Mouse (Mus musculus) thymus, adult 2 months (tissue): Measurements from ENCODE around the gene E130218I03Rik. TPM values are rescaled to one million over a fixed set of nuclear protein-coding genes. Genes with fewer than 3 reads are reported as not detected.
A peak's percentile ranks its signal among the peaks of the same experiment; 100 is the strongest.

Experiments
- DNase-seq: peaks from one replicate; pipeline ENCODE4 v3.0.0; 2021
- H3K27ac ChIP-seq: fragments of 200-500 bp; 2 replicates; pipeline ENCODE4 v1.5.1; 2012; ENCODE audit warnings: low read length, control low read depth; ENCODE audit not compliant: control insufficient read depth, insufficient read depth
- H3K27me3 ChIP-seq: fragments of 200-500 bp; 2 replicates; pipeline ENCODE4 v1.6.1; 2012; ENCODE audit warnings: mild to moderate bottlenecking, low read length, moderate library complexity, mixed read lengths; ENCODE audit not compliant: control insufficient read depth, insufficient read depth
- H3K36me3 ChIP-seq: fragments of 200-500 bp; 2 replicates; pipeline ENCODE4 v1.6.1; 2012; ENCODE audit warnings: mild to moderate bottlenecking, low read length, moderate library complexity; ENCODE audit not compliant: control insufficient read depth, insufficient read depth
- H3K4me1 ChIP-seq: fragments of 200-500 bp; replicated peaks from 2 replicates; pipeline ENCODE4 v1.6.1; 2012; ENCODE audit warnings: low read length; ENCODE audit not compliant: control insufficient read depth, insufficient read depth
- H3K4me3 ChIP-seq: fragments of 200-500 bp; 2 replicates; pipeline ENCODE4 v1.5.1; 2012; ENCODE audit warnings: mild to moderate bottlenecking, low read length, control low read depth, moderate library complexity; ENCODE audit not compliant: control insufficient read depth, insufficient read depth
- CTCF ChIP-seq: fragments of 200-500 bp; IDR thresholded peaks from 2 replicates; pipeline ENCODE4 v1.5.1; 2012; ENCODE audit warnings: mild to moderate bottlenecking, control low read depth, low read length, moderate library complexity, borderline replicate concordance; ENCODE audit not compliant: control insufficient read depth, poor library complexity, insufficient read depth; ENCODE audit errors: extremely low read depth
- POLR2A ChIP-seq: fragments of 200-500 bp; IDR thresholded peaks from 2 replicates; pipeline ENCODE4 v1.6.1; 2012; ENCODE audit warnings: mild to moderate bottlenecking, low read length, control low read depth, moderate library complexity; ENCODE audit not compliant: control insufficient read depth, poor library complexity, insufficient read depth; ENCODE audit errors: extremely low read depth
- WGBS: fragments of 180-500 bp; shearing (Covaris S2); methylation state at CpG from one replicate; pipeline ENCODE4 v1.1.7; 2018; 5-methylcytosine and 5-hydroxymethylcytosine counted together
- polyA plus RNA-seq: library from polyadenylated mRNA; depleted of rRNA; stranded (reverse); fragments of >200 nt; gene quantifications from 2 replicates; pipeline ENCODE4 v1.2.3, GENCODE M21; 2012; rRNA removed

E130218I03Rik gene
- polyA plus RNA-seq: not detected in 2 replicates

DNA sequence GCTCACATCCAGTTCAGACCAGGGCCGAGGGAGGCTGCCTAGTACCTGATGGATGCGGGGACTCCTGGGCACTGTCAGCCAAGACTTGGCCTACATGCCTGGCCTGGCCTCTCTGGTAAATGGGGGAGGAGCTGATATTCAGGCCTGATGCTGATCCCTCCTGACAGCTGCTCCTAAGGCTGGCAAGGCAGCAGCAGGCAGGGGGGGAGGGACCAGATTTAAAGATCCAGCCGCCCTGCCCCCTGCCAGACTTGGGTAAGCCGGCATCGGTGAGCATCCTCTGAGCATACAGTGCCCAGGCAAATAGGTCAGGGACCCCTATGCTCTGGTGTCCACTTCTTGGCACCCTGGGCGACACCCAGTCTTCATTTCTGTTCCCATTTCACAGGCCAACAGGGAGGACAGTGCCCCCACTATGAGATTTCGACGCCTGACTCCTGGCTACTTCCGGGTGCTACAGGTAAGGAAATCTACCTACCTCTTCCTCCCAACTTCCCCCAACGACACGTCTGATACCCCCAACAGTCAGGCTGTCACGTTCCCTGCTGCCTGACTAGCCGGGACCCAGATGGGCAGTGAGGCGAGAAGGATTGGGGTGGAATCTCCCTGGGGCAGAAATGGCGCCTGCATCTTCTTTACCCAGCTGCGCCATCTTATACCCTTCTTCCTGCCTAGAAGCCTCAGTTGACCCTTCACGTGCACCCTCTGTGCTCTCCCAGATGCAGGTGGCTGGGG, at the start of gene E130218I03Rik:
TSS of gene E130218I03Rik (plus strand) at position 147 of the 735 bp plus-strand sequence.
- 96% methylated on average over 17 of the region's 17 CpGs for WGBS
- H3K4me3 ChIP-seq: peak within 1 kb of the TSS; percentile 81; the same call in 1 of the 2 replicates
- TF ChIP-seq CTCF (no peak), POLR2A (no peak)
- peaks cover 10% of the 10 kb centered on the region for H3K4me1 ChIP-seq
- no peaks in the 10 kb centered on the region for H3K36me3 ChIP-seq
- DNase-seq: no peak
- H3K27me3 ChIP-seq: no peaks in the 10 kb centered on the region
- no peak within 1 kb of the TSS for H3K27ac ChIP-seq

DNA sequence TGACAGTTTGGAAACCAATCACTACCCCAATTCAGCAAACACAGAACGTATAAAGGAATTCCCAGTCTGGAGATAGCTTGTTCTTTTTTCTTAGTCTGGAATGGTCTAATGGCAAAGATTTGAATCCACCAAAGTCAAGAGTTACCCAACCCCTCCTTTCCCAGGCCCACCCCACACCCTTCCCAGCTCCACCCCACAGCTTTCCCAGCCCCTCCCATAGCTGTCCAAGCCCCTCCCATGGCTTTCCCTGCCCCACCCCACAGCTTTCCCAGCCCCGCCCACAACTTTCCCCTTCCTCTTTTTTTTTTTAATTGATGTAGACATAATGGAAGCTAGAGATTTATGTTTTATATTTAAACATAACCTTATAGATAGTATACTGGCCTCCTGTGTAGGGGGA, 44.1 kb upstream of the E130218I03Rik start:
- H3K4me1 ChIP-seq: no peaks in the 10 kb centered on the region
- no peaks in the 10 kb centered on the region for H3K27me3 ChIP-seq
- 91% methylated on average over 2 of the region's 2 CpGs for WGBS

DNA sequence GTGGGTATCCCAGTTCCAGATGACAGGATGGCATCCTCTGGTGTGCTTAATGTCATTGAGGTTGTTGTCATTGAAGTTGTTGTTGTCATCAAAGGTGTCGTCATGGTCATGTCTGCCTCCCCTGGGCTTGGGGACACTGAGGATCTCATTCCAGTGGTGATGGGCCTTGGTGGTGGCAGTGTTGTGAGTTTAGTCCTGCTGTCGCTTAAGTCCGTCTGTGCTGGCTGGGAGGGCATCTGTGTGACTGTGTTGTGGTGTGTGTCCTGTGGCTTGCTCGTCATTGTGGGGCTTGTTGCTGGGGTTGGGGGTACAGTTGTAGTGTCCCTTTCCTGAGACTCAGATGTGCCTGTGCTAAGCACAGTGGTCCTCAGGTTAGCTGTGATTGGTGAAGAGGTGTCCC, 40.6 kb upstream of the E130218I03Rik start, which contains the start of gene Gm7534:
TSS of gene Gm7534 (minus strand) at position 101 of the 400 bp plus-strand sequence.
- 96% methylated on average over 4 of the region's 4 CpGs for WGBS
- TF ChIP-seq CTCF (no peak), POLR2A (no peak)
- H3K4me1 ChIP-seq: peaks cover 5% of the 10 kb centered on the region
- H3K27ac ChIP-seq: no peak within 1 kb of the TSS
- H3K4me3 ChIP-seq: no peak within 1 kb of the TSS
- no peak for DNase-seq
- no peaks in the 10 kb centered on the region for H3K27me3 ChIP-seq
- no peaks in the 10 kb centered on the region for H3K36me3 ChIP-seq

More for the DNA sequence above, 44.1 kb upstream of the E130218I03Rik start:
- H3K36me3 ChIP-seq: no peaks in the 10 kb centered on the region
- H3K27ac ChIP-seq: no peak overlapping the region
- H3K4me3 ChIP-seq: no peak overlapping the region
- DNase-seq: no peak
- no peak for TF ChIP-seq POLR2A

DNA sequence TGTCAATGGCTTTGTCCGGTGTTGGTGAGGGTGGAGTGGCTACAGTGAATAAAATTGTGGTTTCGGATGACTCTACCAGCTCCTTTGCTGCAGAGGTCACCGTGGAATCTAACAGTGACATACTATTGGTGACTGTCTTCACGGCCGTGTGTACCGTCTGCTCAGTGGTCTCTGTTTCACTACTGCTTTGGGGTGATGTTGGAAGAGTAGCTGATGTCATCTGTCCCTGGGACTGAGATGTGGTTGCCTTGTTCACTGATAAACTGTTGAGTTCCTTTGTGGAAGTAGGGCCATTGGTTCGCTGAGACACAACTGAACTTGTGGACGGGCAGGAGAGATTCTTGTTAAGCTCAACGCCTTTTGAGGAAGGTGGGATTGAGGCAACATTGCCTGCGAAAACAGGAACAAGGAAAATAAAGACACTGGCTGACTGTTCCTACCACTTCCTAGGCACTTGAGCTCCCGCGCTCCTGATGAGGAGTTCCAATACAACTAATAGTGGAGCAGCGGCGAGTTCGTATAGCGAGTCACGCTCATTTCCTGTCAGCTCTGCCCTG, 40.0 kb upstream of the E130218I03Rik start:
- 77% methylated on average over 17 of the region's 17 CpGs for WGBS
- Histone ChIP-seq H3K36me3 (no peaks in the 10 kb centered on the region), H3K27ac (no peak overlapping the region), H3K4me1 (peaks cover 5% of the 10 kb centered on the region), H3K4me3 (no peak overlapping the region), H3K27me3 (no peaks in the 10 kb centered on the region)
- DNase-seq: no peak
- TF ChIP-seq CTCF: no peak
- TF ChIP-seq POLR2A: no peak

DNA sequence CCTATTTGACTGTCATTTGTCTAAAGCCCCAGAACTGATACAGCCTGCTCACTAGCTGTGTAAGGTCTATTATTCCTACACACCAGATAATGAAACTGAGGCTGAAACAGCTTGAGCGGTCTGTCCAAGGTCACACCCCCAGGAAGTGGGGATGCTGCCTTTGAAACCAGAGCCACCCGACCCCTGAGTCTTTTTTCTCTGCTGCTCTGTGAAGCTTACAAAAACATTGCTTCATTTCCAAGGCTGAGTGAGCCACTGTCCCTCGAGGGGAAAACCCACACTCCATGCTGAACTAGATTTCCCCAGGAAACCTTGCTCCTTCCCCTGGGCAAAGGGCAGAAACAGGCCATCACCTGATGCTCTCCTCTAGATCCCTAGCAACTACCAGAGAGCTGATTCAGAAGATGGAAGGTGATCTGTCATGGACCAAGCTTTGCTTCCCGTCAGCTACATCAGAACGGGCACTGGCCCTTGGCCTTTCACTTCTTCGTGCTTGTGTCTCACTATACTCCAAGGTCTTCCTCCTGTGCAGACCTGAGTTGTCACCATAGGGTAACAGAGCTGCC, 36.9 kb upstream of the E130218I03Rik start:
- TF ChIP-seq POLR2A: no peak
- TF ChIP-seq CTCF: no peak
- peaks cover 5% of the 10 kb centered on the region for H3K4me1 ChIP-seq
- no peaks in the 10 kb centered on the region for H3K27me3 ChIP-seq
- WGBS: 49% methylated on average over 6 of the region's 6 CpGs
- no peak for DNase-seq
- H3K4me3 ChIP-seq: no peak overlapping the region
- H3K27ac ChIP-seq: no peak overlapping the region
- no peaks in the 10 kb centered on the region for H3K36me3 ChIP-seq

DNA sequence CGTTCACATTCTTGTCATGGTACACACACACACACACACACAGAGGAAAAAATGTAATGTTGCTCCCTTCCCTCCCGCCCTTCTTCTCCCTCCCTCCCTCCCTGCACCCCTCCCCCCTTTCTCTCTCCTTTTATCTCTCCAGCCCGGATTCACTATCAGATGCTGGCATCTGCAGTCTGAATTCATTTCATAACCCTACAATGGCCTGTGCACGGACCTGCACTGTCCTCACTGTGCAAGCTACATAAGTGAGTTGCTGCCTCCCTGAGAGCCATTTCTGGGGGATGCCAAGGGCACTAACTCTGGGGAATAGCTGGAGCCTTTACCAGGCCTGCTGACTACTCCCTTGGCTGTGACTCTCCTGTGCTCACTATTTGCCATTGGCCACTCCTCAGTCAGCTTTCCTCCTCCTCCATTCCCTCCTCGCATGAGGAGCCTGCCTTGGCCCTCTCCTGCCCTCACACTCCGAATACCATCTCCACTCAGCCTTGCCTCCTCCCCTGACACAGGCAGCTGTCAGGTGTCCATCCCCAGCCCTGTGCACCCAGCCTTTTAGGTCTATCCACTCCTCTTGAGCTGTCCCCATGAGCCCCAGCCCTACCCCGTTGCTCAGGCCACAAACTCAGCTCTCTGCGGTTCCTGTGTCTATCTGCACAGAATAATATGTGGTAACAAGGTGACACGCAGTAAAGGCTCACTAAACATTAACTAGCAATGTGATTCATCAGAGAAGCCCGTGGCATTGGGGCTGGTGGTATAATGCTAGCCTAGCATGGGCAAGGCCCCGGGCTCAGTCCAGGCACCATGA, 20.5 kb upstream of the E130218I03Rik start:
- Histone ChIP-seq H3K4me1 (no peaks in the 10 kb centered on the region), H3K36me3 (no peaks in the 10 kb centered on the region), H3K27ac (no peak overlapping the region), H3K4me3 (no peak overlapping the region), H3K27me3 (no peaks in the 10 kb centered on the region)
- DNase-seq: no peak
- TF ChIP-seq CTCF (no peak), POLR2A (no peak)
- WGBS: 84% methylated on average over 11 of the region's 11 CpGs
